Mouse (Mus musculus) myocyte (in vitro differentiated cells): ENCODE measurements around the gene Eif4a1.

Experiments
- E2F4 ChIP-seq: IDR thresholded peaks from one replicate; pipeline ENCODE4 v1.6.1; 2011; ENCODE audit warnings: mild to moderate bottlenecking, control low read depth, moderate library complexity; ENCODE audit not compliant: insufficient read depth
- POLR2A ChIP-seq: IDR thresholded peaks from one replicate; pipeline ENCODE4 v1.6.1; 2011; ENCODE audit warnings: low read depth, mild to moderate bottlenecking, control low read depth, moderate library complexity; ENCODE audit not compliant: insufficient read length
- SRF ChIP-seq: IDR thresholded peaks from one replicate; pipeline ENCODE4 v1.6.1; 2011; ENCODE audit warnings: low read depth; ENCODE audit not compliant: control insufficient read depth, insufficient read length
- TCF12 ChIP-seq: IDR thresholded peaks from one replicate; pipeline ENCODE4 v1.6.1; 2011; ENCODE audit warnings: mild to moderate bottlenecking, control low read depth; ENCODE audit not compliant: poor library complexity, insufficient read depth, severe bottlenecking
- TCF3 ChIP-seq: IDR thresholded peaks from one replicate; pipeline ENCODE4 v1.6.1; 2011; ENCODE audit warnings: low read depth, control low read depth; ENCODE audit not compliant: insufficient read length

GRCm38 (mm10) chr11:69683576-69683975, 11.4 kb upstream of the Eif4a1 start:
- no peak for TF ChIP-seq TCF3
- TF ChIP-seq TCF12 = no peak
- no peak for TF ChIP-seq E2F4
- no peak for TF ChIP-seq POLR2A
- no peak for TF ChIP-seq SRF
